Mouse (Mus musculus) intestine, postnatal 0 days (tissue): ENCODE results near the gene Naaladl1. TPM values are rescaled to one million over a fixed set of nuclear protein-coding genes. Genes with fewer than 3 reads are reported as not detected.

ENCODE experiments used
- ATAC-seq: fragments of 200-750 bp; cut with Nextera tagmentation; 2 replicates; pipeline ENCODE4 v1.8.0; 2017; ENCODE audit warnings: mild to moderate bottlenecking, moderate TSS enrichment, moderate library complexity
- H3K27ac ChIP-seq: fragments of 300-500 bp; sonication (generic); 2 replicates; pipeline ENCODE4 v1.5.1; 2014; ENCODE audit warnings: mild to moderate bottlenecking, low read depth, low read length, moderate library complexity
- H3K27me3 ChIP-seq: fragments of 300-500 bp; sonication (generic); replicated peaks from 2 replicates; pipeline ENCODE4 v1.6.1; 2014; ENCODE audit warnings: low read length, mixed read lengths; ENCODE audit not compliant: control insufficient read depth, insufficient read depth
- H3K36me3 ChIP-seq: fragments of 300-500 bp; sonication (generic); 2 replicates; pipeline ENCODE4 v1.6.1; 2014; ENCODE audit warnings: mild to moderate bottlenecking, moderate library complexity; ENCODE audit not compliant: control insufficient read depth, insufficient read depth
- H3K4me1 ChIP-seq: fragments of 300-500 bp; sonication (generic); replicated peaks from 2 replicates; pipeline ENCODE4 v1.6.1; 2014; ENCODE audit warnings: antibody characterized with exemption, low read length, mixed read lengths; ENCODE audit not compliant: control insufficient read depth, insufficient read depth
- H3K4me2 ChIP-seq: fragments of 300-500 bp; sonication (generic); replicated peaks from 2 replicates; pipeline ENCODE4 v1.6.1; 2014; ENCODE audit warnings: low read depth, mild to moderate bottlenecking, moderate library complexity
- H3K4me3 ChIP-seq: fragments of 300-500 bp; sonication (generic); 2 replicates; pipeline ENCODE4 v1.5.1; 2014; ENCODE audit warnings: low read depth, low read length
- H3K9ac ChIP-seq: fragments of 300-500 bp; sonication (generic); 2 replicates; pipeline ENCODE4 v1.6.1; 2014; ENCODE audit warnings: mild to moderate bottlenecking, low read depth, low read length
- H3K9me3 ChIP-seq: fragments of 300-500 bp; sonication (generic); 2 replicates; pipeline ENCODE4 v1.6.1; 2016; ENCODE audit warnings: mixed run types; ENCODE audit not compliant: control insufficient read depth
- CTCF ChIP-seq: sonication (generic); IDR thresholded peaks from 2 replicates; pipeline ENCODE4 v1.5.1; 2016; ENCODE audit warnings: low read depth, mild to moderate bottlenecking, control low read depth, antibody characterized with exemption, moderate library complexity
- WGBS: fragments of 180-500 bp; shearing (Covaris S2); extraction: QIAGEN DNeasy Blood & Tissue Kit; methylation state at CpG from one replicate; pipeline ENCODE4 v1.1.7; 2014; 5-methylcytosine and 5-hydroxymethylcytosine counted together
- polyA plus RNA-seq: library from polyadenylated mRNA; unstranded; fragments of >200 nt; fragmentation: Nextera tagmentation; extraction: Ambion mirVana; gene quantifications from 2 replicates; pipeline ENCODE4 v1.2.1, GENCODE M21; 2015

Naaladl1 gene
- polyA plus RNA-seq, 1 experiment from 2014 or later: 273 TPM

- Histone ChIP-seq H3K27ac (no peak within 1 kb of the TSS), H3K36me3 (peaks cover 27% of the 10 kb centered on the region), H3K9ac (no peak within 1 kb of the TSS), H3K4me2 (no peak within 1 kb of the TSS), H3K4me3 (no peak within 1 kb of the TSS), H3K27me3 (no peaks in the 10 kb centered on the region), H3K4me1 (peaks cover 5% of the 10 kb centered on the region; the same call in 1 of the 2 replicates), H3K9me3 (no peaks in the 10 kb centered on the region)
- no peak for ATAC-seq
- WGBS: 87% methylated on average over 12 of the region's 12 CpGs
- no peak for TF ChIP-seq CTCF
Measured at GRCm38 (mm10) chr19:6079983-6080480, 25.6 kb upstream of the Naaladl1 start, which contains the start of gene Tmem262. TSS of gene Tmem262 (plus strand) at chr19:6080033.

GRCm38 (mm10) chr19:6082156-6082555 is 23.4 kb upstream of the Naaladl1 start, which contains the start of gene Gm28374:
TSS of gene Gm28374 (minus strand) at chr19:6082256.
- Histone ChIP-seq H3K27ac (no peak within 1 kb of the TSS), H3K9ac (no peak within 1 kb of the TSS), H3K4me1 (no peaks in the 10 kb centered on the region; the same call in 1 of the 2 replicates), H3K36me3 (peaks cover 30% of the 10 kb centered on the region), H3K27me3 (no peaks in the 10 kb centered on the region), H3K9me3 (no peaks in the 10 kb centered on the region), H3K4me3 (no peak within 1 kb of the TSS), H3K4me2 (no peak within 1 kb of the TSS)
- WGBS: 89% methylated on average over 9 of the region's 9 CpGs
- no peak for ATAC-seq
- TF ChIP-seq CTCF: no peak

- under 1% methylated on average over 58 of the region's 58 CpGs for WGBS
- H3K9ac ChIP-seq: peak within 1 kb of the TSS; percentile 84
- H3K36me3 ChIP-seq: peaks cover 40% of the 10 kb centered on the region
- peak within 1 kb of the TSS; percentile 68 for H3K27ac ChIP-seq
- ATAC-seq: peak; percentile 88
- TF ChIP-seq CTCF: no peak
- peak within 1 kb of the TSS; percentile 95 for H3K4me2 ChIP-seq
- no peaks in the 10 kb centered on the region for H3K9me3 ChIP-seq
- no peaks in the 10 kb centered on the region; the same call in 1 of the 2 replicates for H3K4me1 ChIP-seq
- no peaks in the 10 kb centered on the region for H3K27me3 ChIP-seq
- peak within 1 kb of the TSS; percentile 77 for H3K4me3 ChIP-seq
Measured at GRCm38 (mm10) chr19:6084478-6085248, 20.9 kb upstream of the Naaladl1 start, which contains the start of the genes Zfpl1 and Cdca5. TSS of gene Zfpl1 (minus strand) at chr19:6084956. TSS of gene Cdca5 (plus strand) at chr19:6084983.

- H3K4me3 ChIP-seq: peak overlapping the region; percentile 77
- peak overlapping the region; percentile 29 for H3K27ac ChIP-seq
- WGBS: 0% methylated on average over 17 of the region's 17 CpGs
- no peak for TF ChIP-seq CTCF
- no peaks in the 10 kb centered on the region for H3K27me3 ChIP-seq
- H3K4me1 ChIP-seq: no peaks in the 10 kb centered on the region; the same call in 1 of the 2 replicates
- peak; percentile 71 for ATAC-seq
- H3K4me2 ChIP-seq: peak overlapping the region; percentile 95
- peaks cover 33% of the 10 kb centered on the region for H3K36me3 ChIP-seq
- peak overlapping the region; percentile 64 for H3K9ac ChIP-seq
- no peaks in the 10 kb centered on the region for H3K9me3 ChIP-seq
Measured at GRCm38 (mm10) chr19:6085417-6085879, 20.1 kb upstream of the Naaladl1 start.

GRCm38 (mm10) chr19:6088841-6089240 is 16.7 kb upstream of the Naaladl1 start:
- ATAC-seq: no peak
- Histone ChIP-seq H3K9ac (no peak overlapping the region), H3K4me3 (no peak overlapping the region), H3K9me3 (no peaks in the 10 kb centered on the region), H3K27ac (no peak overlapping the region), H3K27me3 (no peaks in the 10 kb centered on the region), H3K36me3 (peaks cover 22% of the 10 kb centered on the region), H3K4me1 (no peaks in the 10 kb centered on the region; the same call in 1 of the 2 replicates), H3K4me2 (no peak overlapping the region)
- 84% methylated on average over 13 of the region's 13 CpGs for WGBS
- no peak for TF ChIP-seq CTCF

- no peak for TF ChIP-seq CTCF
- H3K27me3 ChIP-seq: no peaks in the 10 kb centered on the region
- no peaks in the 10 kb centered on the region for H3K9me3 ChIP-seq
- H3K36me3 ChIP-seq: peaks cover 22% of the 10 kb centered on the region; the same call in 1 of the 2 replicates
- no peak within 1 kb of the TSS for H3K9ac ChIP-seq
- no peak for ATAC-seq
- no peaks in the 10 kb centered on the region for H3K4me1 ChIP-seq
- H3K4me3 ChIP-seq: no peak within 1 kb of the TSS
- no peak within 1 kb of the TSS for H3K27ac ChIP-seq
- WGBS: 84% methylated on average over 7 of the region's 7 CpGs
- H3K4me2 ChIP-seq: no peak within 1 kb of the TSS
Measured at GRCm38 (mm10) chr19:6094119-6094518, 11.5 kb upstream of the Naaladl1 start, which contains the start of gene AC131692.1. TSS of gene AC131692.1 (plus strand) at chr19:6094419.
